Mouse (Mus musculus): ENCODE measurements around the gene Plvap. TPM values are rescaled to one million over a fixed set of nuclear protein-coding genes. Genes with fewer than 3 reads are reported as not detected.
A peak's percentile ranks its signal among the peaks of the same experiment; 100 is the strongest.

Gene Plvap
- total and polyA plus RNA-seq, 2 experiments from 2014 or later, result 7.6 to 10.4 TPM

DNA sequence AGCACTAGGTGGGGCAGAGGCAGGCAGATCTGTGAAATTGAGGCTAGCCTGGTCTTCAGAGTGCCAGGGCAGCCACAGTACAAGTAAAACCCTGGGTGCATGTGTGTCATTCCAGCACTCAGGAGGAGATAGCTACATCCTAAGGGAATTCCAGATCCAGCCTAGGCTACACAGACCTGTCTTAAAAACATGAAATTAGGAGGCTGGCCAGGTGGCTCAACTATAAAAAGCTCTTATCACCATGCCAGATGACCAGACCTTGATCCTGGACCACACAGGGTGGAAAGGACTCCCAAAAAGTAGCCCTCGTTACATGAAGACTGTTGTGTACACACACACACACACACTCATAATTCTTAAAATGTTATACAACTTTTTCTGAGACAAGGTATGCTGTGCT is 43.6 kb downstream of the Plvap start:
- H3K4me3 ChIP-seq (ENCODE audit: low read depth, low read length), result no peak overlapping the region
- H3K36me3 ChIP-seq (ENCODE audit: insufficient read depth, low read length), result peaks cover 21% of the 10 kb centered on the region

GRCm38 (mm10) chr8:71467201-71467600 is 44.4 kb downstream of the Plvap start:
- Histone ChIP-seq H3K4me1 (ENCODE audit: insufficient read depth, low read length) (peaks cover 3% of the 10 kb centered on the region; the same call in 1 of the 2 replicates), H3K4me2 (ENCODE audit: low read depth, low read length, poor library complexity, severe bottlenecking) (no peak overlapping the region), H3K4me3 (ENCODE audit: low read depth, low read length) (no peak overlapping the region), H3K27me3 (ENCODE audit: insufficient read depth, low read length) (no peaks in the 10 kb centered on the region), H3K9me3 (ENCODE audit: low read length) (no peaks in the 10 kb centered on the region), H3K9ac (replicated peaks; ENCODE audit: low read length, poor library complexity, severe bottlenecking) (no peak overlapping the region), H3K27ac (ENCODE audit: low read depth, low read length) (no peak overlapping the region), H3K36me3 (ENCODE audit: insufficient read depth, low read length) (peaks cover 16% of the 10 kb centered on the region)
- TF ChIP-seq CTCF (IDR thresholded peaks at IDR 0.05), result no peak
- ATAC-seq (ENCODE audit: low FRiP score) (no peak), DNase-seq (ENCODE audit: low spot score) (no peak)
- 93% methylated on average over 2 of the region's 2 CpGs for WGBS

More for the DNA sequence above, 43.6 kb downstream of the Plvap start:
- DNase-seq (ENCODE audit: low spot score) (no peak), ATAC-seq (ENCODE audit: low FRiP score) (no peak)
- Histone ChIP-seq H3K9ac (replicated peaks; ENCODE audit: low read length, poor library complexity, severe bottlenecking) (no peak overlapping the region), H3K27ac (ENCODE audit: low read depth, low read length) (no peak overlapping the region), H3K9me3 (ENCODE audit: low read length) (no peaks in the 10 kb centered on the region), H3K27me3 (ENCODE audit: insufficient read depth, low read length) (no peaks in the 10 kb centered on the region), H3K4me2 (ENCODE audit: low read depth, low read length, poor library complexity, severe bottlenecking) (no peak overlapping the region), H3K4me1 (ENCODE audit: insufficient read depth, low read length) (no peaks in the 10 kb centered on the region; the same call in 1 of the 2 replicates)
- WGBS, result 88% methylated on average over 1 of the region's 1 CpGs
- 0 out of 2 replicates have a peak, but pooled peaks have one; percentile 9 for TF ChIP-seq CTCF (IDR thresholded peaks at IDR 0.05)

DNA sequence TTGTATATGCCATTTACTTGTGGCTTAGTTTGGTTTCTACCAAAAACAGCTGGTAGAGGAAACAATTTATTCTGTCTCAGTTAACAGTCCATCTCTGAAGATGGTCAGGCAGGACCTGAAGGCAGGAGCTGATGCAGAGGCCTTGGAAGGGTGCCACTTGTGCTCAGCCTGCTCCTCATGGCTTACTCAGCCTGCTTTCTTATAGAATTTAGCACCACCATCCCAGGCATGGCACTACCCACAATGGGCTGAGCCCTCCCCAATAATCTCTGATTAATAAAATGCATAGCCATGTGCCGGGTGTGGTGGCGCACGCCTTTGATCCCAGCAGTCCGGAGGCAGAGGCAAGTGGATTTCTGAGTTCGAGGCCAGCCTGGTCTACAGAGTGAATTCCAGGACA is 45.4 kb downstream of the Plvap start:
- H3K9ac ChIP-seq (replicated peaks; ENCODE audit: low read length, poor library complexity, severe bottlenecking), result no peak overlapping the region
- ATAC-seq (ENCODE audit: low FRiP score) (no peak), DNase-seq (ENCODE audit: low spot score) (no peak)
- no peak for TF ChIP-seq CTCF (IDR thresholded peaks at IDR 0.05)
- no peak overlapping the region for H3K4me3 ChIP-seq (ENCODE audit: low read depth, low read length)
- peaks cover 12% of the 10 kb centered on the region for H3K36me3 ChIP-seq (ENCODE audit: insufficient read depth, low read length)
- 92% methylated on average over 5 of the region's 5 CpGs for WGBS
- H3K9me3 ChIP-seq (ENCODE audit: low read length), result no peaks in the 10 kb centered on the region
- no peaks in the 10 kb centered on the region for H3K27me3 ChIP-seq (ENCODE audit: insufficient read depth, low read length)
- no peak overlapping the region for H3K27ac ChIP-seq (ENCODE audit: low read depth, low read length)
- H3K4me2 ChIP-seq (ENCODE audit: low read depth, low read length, poor library complexity, severe bottlenecking), result no peak overlapping the region
- peaks cover 5% of the 10 kb centered on the region; the same call in 1 of the 2 replicates for H3K4me1 ChIP-seq (ENCODE audit: insufficient read depth, low read length)

- H3K27ac ChIP-seq (ENCODE audit: low read depth, low read length), result no peak overlapping the region
- peak overlapping the region; percentile 94 for H3K4me3 ChIP-seq (ENCODE audit: low read depth, low read length)
- no peak for TF ChIP-seq CTCF (IDR thresholded peaks at IDR 0.05)
- no peaks in the 10 kb centered on the region for H3K27me3 ChIP-seq (ENCODE audit: insufficient read depth, low read length)
- no peak overlapping the region for H3K9ac ChIP-seq (replicated peaks; ENCODE audit: low read length, poor library complexity, severe bottlenecking)
- DNase-seq (ENCODE audit: low spot score) (no peak), ATAC-seq (ENCODE audit: low FRiP score) (no peak)
- peak overlapping the region; percentile 86 for H3K4me2 ChIP-seq (ENCODE audit: low read depth, low read length, poor library complexity, severe bottlenecking)
- no peaks in the 10 kb centered on the region for H3K9me3 ChIP-seq (ENCODE audit: low read length)
- H3K36me3 ChIP-seq (ENCODE audit: insufficient read depth, low read length), result peaks cover 12% of the 10 kb centered on the region
- peaks cover 5% of the 10 kb centered on the region; the same call in 1 of the 2 replicates for H3K4me1 ChIP-seq (ENCODE audit: insufficient read depth, low read length)
- 83% methylated on average over 8 of the region's 8 CpGs for WGBS
Observed at GRCm38 (mm10) chr8:71465733-71466132, 45.8 kb downstream of the Plvap start.

DNA sequence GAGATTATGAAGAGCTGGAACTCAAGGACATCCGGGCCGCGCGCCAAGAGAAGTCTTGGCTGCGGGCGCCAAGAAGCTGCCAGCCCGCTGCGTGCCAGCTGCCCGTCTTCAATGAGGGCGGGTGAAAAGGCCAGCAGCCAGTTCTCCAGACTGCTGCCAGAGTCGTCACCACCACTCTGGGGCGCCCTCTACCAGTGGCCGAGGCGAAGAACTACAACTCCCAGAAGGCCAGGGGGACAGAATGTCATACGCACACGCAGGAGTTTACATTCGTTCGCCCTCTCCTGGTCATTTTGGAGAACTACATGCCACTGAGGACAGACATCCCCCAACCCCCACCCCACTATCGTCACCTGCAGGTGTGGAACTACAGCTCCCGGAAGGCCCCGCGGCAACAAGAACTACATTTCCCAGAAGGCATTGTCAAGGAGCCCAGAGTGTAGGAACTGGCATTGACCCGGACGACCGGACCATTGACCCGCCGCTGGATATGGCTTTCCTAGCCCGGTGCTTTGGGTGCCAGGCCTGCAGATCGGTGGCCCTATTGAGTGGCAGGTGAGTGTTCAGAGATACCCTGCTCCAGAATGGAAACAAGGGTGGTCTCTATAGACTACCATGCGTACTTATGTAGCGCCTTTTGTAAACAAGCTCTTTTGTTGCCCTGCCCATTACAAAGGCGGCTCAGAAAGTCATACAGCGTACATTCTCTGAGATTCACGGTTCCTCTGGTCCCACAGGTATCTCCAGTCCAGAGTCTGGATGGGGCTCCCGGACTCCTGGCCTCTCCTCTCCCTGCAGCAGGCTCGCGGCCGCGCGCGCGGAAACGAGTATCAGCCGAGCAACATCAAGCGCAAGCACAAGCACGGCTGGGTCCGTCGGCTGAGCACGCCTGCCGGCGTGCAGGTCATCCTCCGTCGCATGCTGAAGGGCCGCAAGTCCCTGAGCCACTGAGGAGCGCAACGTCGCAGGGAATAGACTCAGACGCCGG is 46.7 kb downstream of the Plvap start, which contains the start of gene Mrpl34:
Gene Mrpl34 (plus strand): TSS at position 447 of the 988 bp plus-strand sequence.
- Histone ChIP-seq H3K27ac (ENCODE audit: low read depth, low read length) (peak within 1 kb of the TSS; percentile 82), H3K36me3 (ENCODE audit: insufficient read depth, low read length) (peaks cover 9% of the 10 kb centered on the region), H3K4me1 (ENCODE audit: insufficient read depth, low read length) (peaks cover 5% of the 10 kb centered on the region; the same call in 1 of the 2 replicates), H3K27me3 (ENCODE audit: insufficient read depth, low read length) (no peaks in the 10 kb centered on the region), H3K4me2 (ENCODE audit: low read depth, low read length, poor library complexity, severe bottlenecking) (peak within 1 kb of the TSS; percentile 86), H3K4me3 (ENCODE audit: low read depth, low read length) (peak within 1 kb of the TSS; percentile 94), H3K9me3 (ENCODE audit: low read length) (no peaks in the 10 kb centered on the region), H3K9ac (replicated peaks; ENCODE audit: low read length, poor library complexity, severe bottlenecking) (peak within 1 kb of the TSS; percentile 93)
- WGBS, result under 1% methylated on average over 59 of the region's 59 CpGs
- DNase-seq (ENCODE audit: low spot score) (peak; percentile 99), ATAC-seq (ENCODE audit: low FRiP score) (peak; percentile 77)
- peak; percentile 98 for TF ChIP-seq CTCF (IDR thresholded peaks at IDR 0.05)
